Mouse (Mus musculus) brain, embryonic 14.5 days (tissue): ENCODE measurements at regions not wholly inside any gene's neighbourhood (a gene's known extent, or its start where the extent isn't known, plus 50 kb on each side); places are given as distances from the start of the nearest gene placed in this dataset.

Experiments used
- CTCF ChIP-seq: fragments of 200-500 bp; IDR thresholded peaks from 2 replicates; pipeline ENCODE4 v1.5.1; 2012; ENCODE audit warnings: inconsistent platforms, mild to moderate bottlenecking, moderate library complexity, borderline replicate concordance; ENCODE audit not compliant: insufficient read depth, insufficient read length; ENCODE audit errors: extremely low read depth
- POLR2A ChIP-seq: fragments of 200-500 bp; IDR thresholded peaks from 2 replicates; pipeline ENCODE4 v1.6.1; 2012; ENCODE audit warnings: mild to moderate bottlenecking, inconsistent platforms, borderline replicate concordance; ENCODE audit not compliant: poor library complexity, insufficient read depth, insufficient read length, severe bottlenecking; ENCODE audit errors: extremely low read depth

DNA sequence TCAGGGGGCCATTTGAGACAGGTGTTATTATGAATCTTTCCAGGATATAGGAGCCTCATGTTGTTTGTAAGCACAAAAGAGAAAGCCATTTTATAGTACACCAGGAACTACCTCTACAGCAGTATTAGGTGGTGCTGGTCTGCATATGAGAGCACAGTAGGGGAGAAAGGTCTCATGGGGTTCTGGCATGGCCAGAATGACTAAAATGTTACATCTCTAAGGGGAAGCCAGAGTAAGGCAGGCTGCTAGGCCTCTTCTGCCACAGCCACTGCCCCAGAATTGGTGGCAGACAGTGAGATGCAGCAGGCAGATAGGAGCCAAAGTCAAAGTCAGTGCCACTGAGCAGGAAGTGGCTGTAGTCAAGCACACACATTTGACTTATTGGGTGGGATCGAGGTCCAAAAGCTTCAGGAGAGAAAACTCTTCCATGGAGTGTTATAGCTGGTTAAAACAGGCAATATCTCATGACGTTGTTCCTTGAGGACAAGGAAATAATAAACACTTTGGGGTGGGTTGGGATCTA, 147.2 kb downstream of the Hira start:
- TF ChIP-seq CTCF, result no peak
- TF ChIP-seq POLR2A, result no peak
